Mouse (Mus musculus): Measurements from ENCODE around the gene Olfr307. TPM values are rescaled to one million over a fixed set of nuclear protein-coding genes. Genes with fewer than 3 reads are reported as not detected.
"Not testable (repeated sequence)": the region's sequence is repeated elsewhere in the genome, so short reads cannot be mapped to it uniquely, and the experiment has no call there.

Olfr307 gene
- not detected in 2 replicates for polyA plus RNA-seq (2012; rRNA removed)

DNA sequence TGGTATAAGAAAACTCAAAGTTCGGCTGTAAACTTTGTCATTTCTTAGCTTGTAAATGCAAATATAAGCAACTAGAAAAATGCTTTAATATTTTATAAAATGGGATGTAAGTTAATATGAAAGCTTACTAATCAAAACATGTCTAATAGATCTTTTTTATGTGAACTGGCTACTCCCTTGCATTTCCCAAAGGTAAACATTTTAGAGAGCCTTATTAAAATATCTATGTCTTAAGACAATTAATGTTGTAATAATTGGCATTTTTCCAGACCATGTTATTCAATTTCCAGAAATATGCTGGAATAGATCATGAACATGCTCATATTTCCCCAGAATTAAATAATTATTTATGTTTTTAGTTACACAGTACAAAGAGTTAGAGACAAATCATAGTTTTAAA, at the start of gene Olfr307:
Olfr307 (minus strand) TSS at position 101 of the 400 bp plus-strand sequence.
- no peaks in the 10 kb centered on the region for H3K27me3 ChIP-seq (ENCODE audit: control insufficient read depth, insufficient read depth, low read length)
- no peak within 1 kb of the TSS for H3K27ac ChIP-seq (ENCODE audit: insufficient read depth, low read depth, low read length)
- no peaks in the 10 kb centered on the region for H3K4me1 ChIP-seq (ENCODE audit: control insufficient read depth, insufficient read depth, insufficient read length, low read length)
- no peaks in the 10 kb centered on the region for H3K36me3 ChIP-seq (ENCODE audit: control insufficient read depth, insufficient read depth, low read length)
- 80% methylated on average over 1 of the region's 1 CpGs for WGBS
- TF ChIP-seq CTCF (IDR thresholded peaks at IDR 0.05; ENCODE audit: extremely low read depth, insufficient read length, insufficient replicate concordance, low read depth, low read length), result no peak
- TF ChIP-seq POLR2A (IDR thresholded peaks at IDR 0.05; ENCODE audit: low read depth, low read length), result no peak
- no peak within 1 kb of the TSS for H3K4me3 ChIP-seq (ENCODE audit: low read depth, low read length)

DNA sequence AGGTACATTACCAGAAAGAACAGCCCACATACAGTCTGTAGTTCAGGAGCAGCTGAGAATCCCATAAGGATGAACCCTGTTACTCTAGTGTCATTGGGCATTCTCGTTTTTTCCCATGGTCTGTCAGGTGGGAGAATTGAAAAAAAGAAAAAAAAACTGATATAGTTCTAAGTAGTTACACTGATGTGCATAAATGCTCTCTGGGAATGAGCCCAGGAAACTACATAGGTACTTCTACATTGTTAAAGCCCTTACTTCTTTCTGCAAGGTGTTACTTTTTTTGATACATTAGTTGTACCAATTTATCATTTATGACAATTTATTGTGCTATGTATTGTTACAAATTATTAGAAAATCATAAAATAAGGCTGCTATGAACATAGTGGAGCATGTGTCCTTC, 49.2 kb upstream of the Olfr307 start, which contains the start of gene Olfr304:
Olfr304 (minus strand) TSS at position 101 of the 400 bp plus-strand sequence.
- H3K27me3 ChIP-seq (ENCODE audit: control insufficient read depth, insufficient read depth, low read length), result no peaks in the 10 kb centered on the region
- TF ChIP-seq CTCF (IDR thresholded peaks at IDR 0.05; ENCODE audit: extremely low read depth, insufficient read length, insufficient replicate concordance, low read depth, low read length), result no peak
- TF ChIP-seq POLR2A (IDR thresholded peaks at IDR 0.05; ENCODE audit: low read depth, low read length), result no peak
- 44% methylated on average over 1 of the region's 1 CpGs for WGBS

DNA sequence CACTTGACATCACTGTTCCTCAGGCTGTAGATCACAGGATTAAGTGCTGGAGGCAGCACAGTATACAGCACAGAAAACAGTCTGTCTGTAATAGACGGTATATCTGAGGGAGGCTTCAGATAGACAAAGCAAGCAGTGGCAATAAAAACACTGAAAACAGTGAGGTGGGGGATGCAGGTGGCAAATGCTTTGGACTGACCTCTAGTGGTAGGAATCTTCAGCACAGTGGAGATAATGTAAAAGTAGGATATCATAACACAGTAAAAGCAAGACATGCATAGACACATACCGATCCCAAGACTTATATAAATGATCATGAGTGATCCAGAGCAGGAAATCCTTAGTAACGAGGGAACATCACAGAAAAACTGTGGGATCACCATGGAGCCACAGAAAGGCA, 48.4 kb upstream of the Olfr307 start:
- TF ChIP-seq CTCF (IDR thresholded peaks at IDR 0.05; ENCODE audit: extremely low read depth, insufficient read length, insufficient replicate concordance, low read depth, low read length), result no peak
- TF ChIP-seq POLR2A (IDR thresholded peaks at IDR 0.05; ENCODE audit: low read depth, low read length), result no peak
- no peaks in the 10 kb centered on the region for H3K27me3 ChIP-seq (ENCODE audit: control insufficient read depth, insufficient read depth, low read length)
- H3K27ac ChIP-seq (ENCODE audit: insufficient read depth, low read depth, low read length), result no peak overlapping the region
- no peaks in the 10 kb centered on the region for H3K36me3 ChIP-seq (ENCODE audit: control insufficient read depth, insufficient read depth, low read length)
- 57% methylated on average over 3 of the region's 3 CpGs for WGBS
- no peak overlapping the region for H3K4me3 ChIP-seq (ENCODE audit: low read depth, low read length)
- no peaks in the 10 kb centered on the region for H3K4me1 ChIP-seq (ENCODE audit: control insufficient read depth, insufficient read depth, insufficient read length, low read length)

More for the DNA sequence above, 49.2 kb upstream of the Olfr307 start, which contains the start of gene Olfr304:
- Histone ChIP-seq H3K36me3 (ENCODE audit: control insufficient read depth, insufficient read depth, low read length) (no peaks in the 10 kb centered on the region), H3K4me3 (ENCODE audit: low read depth, low read length) (no peak within 1 kb of the TSS), H3K4me1 (ENCODE audit: control insufficient read depth, insufficient read depth, insufficient read length, low read length) (no peaks in the 10 kb centered on the region), H3K27ac (ENCODE audit: insufficient read depth, low read depth, low read length) (no peak within 1 kb of the TSS)

DNA sequence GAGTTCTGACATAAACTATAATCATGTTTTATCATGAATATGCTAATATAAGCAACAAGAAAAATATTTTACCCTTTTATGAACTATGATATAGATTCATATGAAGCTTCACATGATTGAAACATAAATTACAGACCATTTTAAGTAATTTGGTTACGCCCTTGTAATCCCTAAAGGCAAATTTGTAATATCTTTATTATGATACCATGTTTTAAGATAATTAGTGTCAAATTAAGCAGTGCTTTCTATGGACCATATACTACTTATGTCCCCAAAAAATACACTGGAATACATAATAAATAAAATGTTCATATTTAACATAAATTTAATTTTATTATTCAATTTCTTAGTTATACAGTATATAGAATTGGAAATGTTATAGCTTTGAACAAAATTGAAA, 29.4 kb upstream of the Olfr307 start, which contains the start of gene Olfr305:
Olfr305 (minus strand) TSS at position 101 of the 400 bp plus-strand sequence.
- Histone ChIP-seq H3K4me1 (ENCODE audit: control insufficient read depth, insufficient read depth, insufficient read length, low read length) (no peaks in the 10 kb centered on the region), H3K4me3 (ENCODE audit: low read depth, low read length) (no peak within 1 kb of the TSS), H3K36me3 (ENCODE audit: control insufficient read depth, insufficient read depth, low read length) (no peaks in the 10 kb centered on the region), H3K27ac (ENCODE audit: insufficient read depth, low read depth, low read length) (no peak within 1 kb of the TSS), H3K27me3 (ENCODE audit: control insufficient read depth, insufficient read depth, low read length) (no peaks in the 10 kb centered on the region)
- 70% methylated on average over 1 of the region's 1 CpGs for WGBS
- no peak for TF ChIP-seq CTCF (IDR thresholded peaks at IDR 0.05; ENCODE audit: extremely low read depth, insufficient read length, insufficient replicate concordance, low read depth, low read length)
- no peak for TF ChIP-seq POLR2A (IDR thresholded peaks at IDR 0.05; ENCODE audit: low read depth, low read length)

DNA sequence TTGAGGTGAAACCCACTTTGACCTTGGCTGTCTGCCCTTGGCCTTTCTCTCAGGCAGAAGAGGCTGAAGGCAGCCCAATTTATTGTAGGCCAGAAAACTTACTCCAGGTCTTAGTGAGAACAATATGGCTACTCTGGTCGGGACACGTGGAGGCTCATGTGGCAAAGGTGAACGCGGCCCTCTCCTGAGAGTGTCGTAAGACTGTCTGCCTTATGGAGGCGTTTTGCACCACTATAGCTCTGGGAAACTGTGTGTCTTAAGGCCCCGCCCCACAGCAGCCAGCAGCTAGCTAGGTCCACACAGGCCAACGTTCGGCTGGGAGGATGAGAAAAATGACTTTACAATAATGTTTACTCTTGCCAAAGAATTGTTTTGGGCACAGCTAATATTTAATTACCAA, 8.9 kb upstream of the Olfr307 start:
- not testable (repeated sequence) for H3K4me1 ChIP-seq (ENCODE audit: control insufficient read depth, insufficient read depth, insufficient read length, low read length); H3K4me3 ChIP-seq (ENCODE audit: low read depth, low read length); H3K36me3 ChIP-seq (ENCODE audit: control insufficient read depth, insufficient read depth, low read length); H3K27me3 ChIP-seq (ENCODE audit: control insufficient read depth, insufficient read depth, low read length); H3K27ac ChIP-seq (ENCODE audit: insufficient read depth, low read depth, low read length)
- 90% methylated on average over 9 of the region's 9 CpGs for WGBS

DNA sequence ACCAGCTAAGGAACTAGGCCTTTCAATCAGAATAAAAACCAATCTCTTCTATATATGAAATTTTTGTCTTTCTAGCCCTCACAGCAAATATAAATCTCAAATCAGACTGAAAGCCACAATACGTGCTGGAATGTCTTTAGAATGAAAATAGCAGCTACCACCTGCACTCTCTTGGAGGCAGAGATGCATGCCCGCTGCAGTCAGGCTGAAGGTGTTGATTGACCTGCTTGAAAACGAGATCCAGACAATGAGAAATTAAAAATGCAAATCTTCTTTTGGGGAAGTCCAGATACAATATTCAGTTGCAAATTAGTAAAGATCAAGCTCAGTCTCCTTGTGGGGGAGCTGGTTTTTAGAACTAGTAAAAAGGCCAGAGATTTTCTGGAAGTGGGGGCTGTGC, 6.9 kb upstream of the Olfr307 start:
- TF ChIP-seq POLR2A (IDR thresholded peaks at IDR 0.05; ENCODE audit: low read depth, low read length) (no peak), CTCF (IDR thresholded peaks at IDR 0.05; ENCODE audit: extremely low read depth, insufficient read length, insufficient replicate concordance, low read depth, low read length) (no peak)
- WGBS, result 68% methylated on average over 3 of the region's 3 CpGs
- Histone ChIP-seq H3K4me3 (ENCODE audit: low read depth, low read length) (no peak overlapping the region), H3K4me1 (ENCODE audit: control insufficient read depth, insufficient read depth, insufficient read length, low read length) (no peaks in the 10 kb centered on the region), H3K27me3 (ENCODE audit: control insufficient read depth, insufficient read depth, low read length) (no peaks in the 10 kb centered on the region), H3K27ac (ENCODE audit: insufficient read depth, low read depth, low read length) (no peak overlapping the region), H3K36me3 (ENCODE audit: control insufficient read depth, insufficient read depth, low read length) (no peaks in the 10 kb centered on the region)

DNA sequence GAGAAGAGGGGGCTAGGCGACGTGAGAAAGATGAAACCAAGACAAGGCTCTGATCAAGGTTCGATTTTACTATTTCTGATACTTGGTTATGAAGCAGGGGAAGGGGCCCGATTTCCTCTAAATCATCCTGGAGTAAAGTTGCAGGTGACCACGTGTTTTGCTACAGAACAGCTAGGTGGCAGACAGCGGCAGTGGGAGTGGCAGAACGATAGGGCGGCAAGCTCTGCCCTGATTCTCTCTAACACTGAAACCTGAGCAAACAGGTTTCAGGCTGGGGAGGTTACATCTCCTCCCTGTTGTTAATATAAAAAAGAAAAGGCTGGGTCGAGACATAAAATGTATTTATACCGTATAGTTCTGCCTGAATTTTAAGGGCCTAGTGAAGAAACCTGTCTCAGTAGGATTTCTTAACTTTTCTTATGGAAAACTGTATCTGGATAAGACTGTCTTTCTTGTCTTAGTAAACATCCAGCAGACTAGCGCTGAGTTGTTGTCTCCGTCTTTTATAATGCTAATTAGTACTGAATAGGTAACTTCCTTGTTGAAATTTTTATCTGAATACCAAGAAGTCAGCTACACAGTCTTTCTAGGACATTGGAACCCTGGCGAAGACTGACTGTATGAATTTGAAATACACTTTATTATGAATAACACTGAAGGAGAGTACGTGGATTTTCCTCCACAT, 5.6 kb upstream of the Olfr307 start:
- Histone ChIP-seq H3K27me3 (ENCODE audit: control insufficient read depth, insufficient read depth, low read length) (no peaks in the 10 kb centered on the region), H3K4me3 (ENCODE audit: low read depth, low read length) (no peak overlapping the region), H3K27ac (ENCODE audit: insufficient read depth, low read depth, low read length) (no peak overlapping the region), H3K36me3 (ENCODE audit: control insufficient read depth, insufficient read depth, low read length) (no peaks in the 10 kb centered on the region), H3K4me1 (ENCODE audit: control insufficient read depth, insufficient read depth, insufficient read length, low read length) (no peaks in the 10 kb centered on the region)
- TF ChIP-seq POLR2A (IDR thresholded peaks at IDR 0.05; ENCODE audit: low read depth, low read length) (no peak), CTCF (IDR thresholded peaks at IDR 0.05; ENCODE audit: extremely low read depth, insufficient read length, insufficient replicate concordance, low read depth, low read length) (no peak)
- WGBS, result 56% methylated on average over 14 of the region's 14 CpGs
